Mouse (Mus musculus) neural tube, embryonic 11.5 days (tissue): ENCODE measurements around the gene Fam181b. TPM values are rescaled to one million over a fixed set of nuclear protein-coding genes. Genes with fewer than 3 reads are reported as not detected.

Experiments used
- ATAC-seq: fragments of 200-750 bp; cut with Nextera tagmentation; 2 replicates; pipeline ENCODE4 v1.8.0; 2017; ENCODE audit warnings: moderate number of reproducible peaks, mild to moderate bottlenecking, moderate TSS enrichment, moderate library complexity; ENCODE audit not compliant: insufficient read depth, low FRiP score, low TSS enrichment
- DNase-seq: peaks from one replicate; pipeline ENCODE4 v3.0.0-alpha.2; 2015; ENCODE audit warnings: low spot score
- H3K27ac ChIP-seq: fragments of 300-500 bp; sonication (generic); 2 replicates; pipeline ENCODE4 v1.5.1; 2014; ENCODE audit warnings: low read depth, mild to moderate bottlenecking, low read length
- H3K27me3 ChIP-seq: fragments of 300-500 bp; sonication (generic); 2 replicates; pipeline ENCODE4 v1.6.1; 2014; ENCODE audit warnings: mild to moderate bottlenecking, low read length, mixed read lengths; ENCODE audit not compliant: control insufficient read depth, insufficient read depth
- H3K36me3 ChIP-seq: fragments of 300-500 bp; sonication (generic); 2 replicates; pipeline ENCODE4 v1.6.1; 2014; ENCODE audit warnings: mild to moderate bottlenecking, low read length, moderate library complexity, mixed read lengths; ENCODE audit not compliant: control insufficient read depth, insufficient read depth
- H3K4me1 ChIP-seq: fragments of 300-500 bp; sonication (generic); 2 replicates; pipeline ENCODE4 v1.6.1; 2014; ENCODE audit warnings: low read length, mixed read lengths; ENCODE audit not compliant: control insufficient read depth, insufficient read depth
- H3K4me2 ChIP-seq: fragments of 300-500 bp; sonication (generic); 2 replicates; pipeline ENCODE4 v1.6.1; 2014; ENCODE audit warnings: low read depth, mild to moderate bottlenecking, moderate library complexity
- H3K4me3 ChIP-seq: fragments of 300-500 bp; sonication (generic); 2 replicates; pipeline ENCODE4 v1.5.1; 2014; ENCODE audit warnings: low read depth, low read length
- H3K9ac ChIP-seq: fragments of 300-500 bp; sonication (generic); 2 replicates; pipeline ENCODE4 v1.6.1; 2014; ENCODE audit warnings: mild to moderate bottlenecking, low read length
- H3K9me3 ChIP-seq: fragments of 300-500 bp; sonication (generic); 2 replicates; pipeline ENCODE4 v1.6.1; 2016; ENCODE audit warnings: low read length; ENCODE audit not compliant: control insufficient read depth
- WGBS: fragments of 180-500 bp; shearing (Covaris S2); extraction: QIAGEN DNeasy Blood & Tissue Kit; methylation state at CpG from one replicate; pipeline ENCODE4 v1.1.7; 2014; 5-methylcytosine and 5-hydroxymethylcytosine counted together
- polyA plus RNA-seq: library from polyadenylated mRNA; unstranded; fragments of >200 nt; fragmentation: Nextera tagmentation; extraction: Ambion mirVana; gene quantifications from 2 replicates; pipeline ENCODE4 v1.2.1, GENCODE M21; 2014

Gene Fam181b
- 56.0 and 62.8 TPM in 2 replicates for polyA plus RNA-seq

DNA sequence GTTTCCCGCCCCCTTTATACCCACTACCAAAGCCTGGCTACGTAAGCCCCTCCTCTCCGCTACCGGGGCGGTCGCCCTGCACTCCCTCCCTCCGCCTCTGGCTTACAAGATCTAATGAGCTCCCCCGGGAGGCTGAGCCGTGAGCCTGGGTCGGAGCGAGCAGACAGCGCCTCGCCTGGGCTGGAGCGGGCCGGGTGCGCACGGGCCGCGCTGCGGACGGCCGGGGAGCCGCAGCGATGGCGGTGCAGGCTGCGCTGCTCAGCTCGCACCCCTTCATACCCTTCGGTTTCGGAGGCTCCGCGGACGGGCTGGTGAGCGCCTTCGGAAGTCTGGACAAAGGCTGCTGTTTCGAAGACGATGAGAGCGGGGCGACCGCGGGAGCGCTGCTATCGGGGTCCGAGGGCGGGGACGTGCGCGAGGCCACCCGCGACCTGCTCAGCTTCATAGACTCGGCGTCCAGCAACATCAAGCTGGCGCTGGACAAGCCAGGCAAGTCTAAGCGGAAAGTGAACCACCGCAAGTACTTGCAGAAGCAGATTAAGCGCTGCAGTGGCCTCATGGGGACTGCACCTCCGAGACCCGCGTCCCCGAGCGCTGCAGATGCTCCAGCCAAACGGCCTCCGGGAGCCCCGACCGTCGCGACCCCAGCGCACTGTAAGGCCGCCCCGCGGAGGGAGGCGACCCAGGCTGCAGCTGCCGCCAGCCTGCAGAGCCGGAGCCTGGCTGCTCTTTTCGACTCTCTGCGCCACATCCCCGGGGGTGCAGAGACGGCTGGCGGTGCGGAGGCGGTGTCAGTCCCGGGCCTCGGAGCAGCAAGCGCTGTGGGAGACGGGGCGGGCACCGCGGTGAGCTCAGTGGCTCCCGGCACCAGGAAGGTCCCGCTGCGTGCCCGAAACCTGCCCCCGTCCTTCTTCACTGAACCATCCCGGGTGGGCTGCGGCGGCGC lies at the start of gene Fam181b:
Gene Fam181b, plus strand, starts transcription at position 81 of the 946 bp plus-strand sequence.
- Histone ChIP-seq H3K27me3 (no peaks in the 10 kb centered on the region), H3K4me2 (peak within 1 kb of the TSS; percentile 71), H3K9ac (peak within 1 kb of the TSS; percentile 88), H3K4me1 (peaks cover 4% of the 10 kb centered on the region; the same call in 1 of the 2 replicates), H3K27ac (peak within 1 kb of the TSS; percentile 78), H3K9me3 (no peaks in the 10 kb centered on the region), H3K36me3 (no peaks in the 10 kb centered on the region), H3K4me3 (peak within 1 kb of the TSS; percentile 89)
- under 1% methylated on average over 95 of the region's 96 CpGs for WGBS
- DNase-seq: peak; percentile 93
- peak; percentile 93 for ATAC-seq

GRCm38 (mm10) chr7:93037763-93038471 lies 41.7 kb upstream of the Fam181b start:
- Histone ChIP-seq H3K9ac (no peak overlapping the region), H3K27me3 (no peaks in the 10 kb centered on the region), H3K36me3 (no peaks in the 10 kb centered on the region), H3K27ac (peak overlapping the region; percentile 14), H3K4me1 (no peaks in the 10 kb centered on the region), H3K9me3 (no peaks in the 10 kb centered on the region), H3K4me2 (no peak overlapping the region), H3K4me3 (no peak overlapping the region)
- DNase-seq: peak; percentile 56
- 13% methylated on average over 5 of the region's 5 CpGs for WGBS
- peak; percentile 88 for ATAC-seq

DNA sequence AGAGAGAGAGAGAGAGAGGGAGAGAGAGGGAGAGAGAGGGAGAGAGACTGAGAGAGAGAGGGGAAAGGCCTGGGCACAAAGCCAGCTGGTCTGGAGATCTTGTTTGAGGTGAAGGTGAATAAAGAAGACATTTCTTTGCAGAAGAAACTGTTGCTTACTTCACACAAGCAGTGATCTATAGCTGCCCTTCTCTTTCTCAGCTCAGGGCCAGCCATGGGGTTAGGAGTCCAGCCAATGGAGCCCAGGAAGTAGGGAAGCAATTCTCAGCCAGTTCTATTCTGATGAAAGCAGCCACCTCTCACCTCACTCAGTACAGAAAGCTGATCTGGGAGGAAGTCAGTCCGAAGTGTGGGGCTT lies 41.2 kb upstream of the Fam181b start:
- Histone ChIP-seq H3K27me3 (no peaks in the 10 kb centered on the region), H3K9ac (no peak overlapping the region), H3K9me3 (no peaks in the 10 kb centered on the region), H3K4me2 (no peak overlapping the region), H3K4me3 (no peak overlapping the region), H3K36me3 (no peaks in the 10 kb centered on the region), H3K4me1 (no peaks in the 10 kb centered on the region), H3K27ac (peak overlapping the region; percentile 39; the same call in 1 of the 2 replicates)
- DNase-seq: no peak
- ATAC-seq: peak; percentile 46
- WGBS: 18% methylated on average over 1 of the region's 1 CpGs

DNA sequence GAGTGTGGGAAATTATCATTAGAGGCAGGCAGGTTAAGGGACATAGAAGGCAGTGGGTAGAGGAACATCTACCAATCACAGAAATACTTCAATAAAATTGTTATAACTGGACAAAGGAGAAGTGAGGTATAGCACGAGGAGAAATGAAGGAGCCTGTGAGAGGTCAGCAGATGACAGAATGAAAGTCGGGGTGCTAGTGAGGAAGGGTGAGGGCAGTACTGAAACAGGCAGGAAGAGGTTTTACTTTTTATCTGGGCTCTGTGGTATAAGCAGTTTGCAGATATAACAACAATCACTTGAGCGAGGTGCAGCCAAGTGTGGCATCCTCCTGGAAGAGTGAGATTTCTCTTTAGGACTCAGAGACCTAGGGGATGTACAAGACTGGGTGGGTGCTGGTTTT lies 40.1 kb upstream of the Fam181b start:
- Histone ChIP-seq H3K4me3 (no peak overlapping the region), H3K9me3 (no peaks in the 10 kb centered on the region), H3K36me3 (no peaks in the 10 kb centered on the region), H3K27me3 (no peaks in the 10 kb centered on the region), H3K4me1 (no peaks in the 10 kb centered on the region), H3K27ac (no peak overlapping the region), H3K9ac (no peak overlapping the region), H3K4me2 (no peak overlapping the region)
- 87% methylated on average over 3 of the region's 3 CpGs for WGBS
- DNase-seq: no peak
- no peak for ATAC-seq

DNA sequence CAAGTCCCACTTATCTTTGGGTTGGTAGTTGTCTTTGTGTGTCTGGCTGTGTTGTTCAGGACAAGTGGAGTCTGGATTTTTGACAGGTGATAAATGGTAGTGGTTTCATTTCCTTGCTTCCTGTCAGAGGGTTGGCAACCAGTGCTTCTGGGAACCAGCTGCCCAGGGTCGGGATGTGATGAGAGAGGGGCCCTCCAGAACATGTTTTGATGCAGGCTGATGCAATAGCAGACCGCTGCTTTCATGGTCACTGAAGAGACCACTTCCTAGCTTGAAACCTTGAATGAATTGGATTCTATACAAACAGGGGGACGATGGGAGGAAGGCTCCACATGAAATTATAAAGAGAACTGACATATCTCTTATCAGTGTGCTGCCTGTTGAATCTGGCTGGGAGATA lies 35.3 kb upstream of the Fam181b start:
- no peak overlapping the region for H3K4me3 ChIP-seq
- no peaks in the 10 kb centered on the region for H3K9me3 ChIP-seq
- ATAC-seq (no peak), DNase-seq (no peak)
- no peak overlapping the region for H3K27ac ChIP-seq
- whole genome bisulfite sequencing: 53% methylated on average over 3 of the region's 3 CpGs
- no peaks in the 10 kb centered on the region for H3K27me3 ChIP-seq
- H3K36me3 ChIP-seq: no peaks in the 10 kb centered on the region
- H3K4me1 ChIP-seq: no peaks in the 10 kb centered on the region
- H3K4me2 ChIP-seq: no peak overlapping the region
- H3K9ac ChIP-seq: no peak overlapping the region

- H3K9me3 ChIP-seq: no peaks in the 10 kb centered on the region
- no peak overlapping the region for H3K9ac ChIP-seq
- H3K36me3 ChIP-seq: no peaks in the 10 kb centered on the region
- DNase-seq: no peak
- 90% methylated on average over 1 of the region's 1 CpGs for WGBS
- no peak for ATAC-seq
- H3K4me2 ChIP-seq: no peak overlapping the region
- no peak overlapping the region for H3K4me3 ChIP-seq
- H3K27me3 ChIP-seq: no peaks in the 10 kb centered on the region
- no peaks in the 10 kb centered on the region for H3K4me1 ChIP-seq
- H3K27ac ChIP-seq: no peak overlapping the region
Measured at GRCm38 (mm10) chr7:93044788-93045187, 34.9 kb upstream of the Fam181b start.

DNA sequence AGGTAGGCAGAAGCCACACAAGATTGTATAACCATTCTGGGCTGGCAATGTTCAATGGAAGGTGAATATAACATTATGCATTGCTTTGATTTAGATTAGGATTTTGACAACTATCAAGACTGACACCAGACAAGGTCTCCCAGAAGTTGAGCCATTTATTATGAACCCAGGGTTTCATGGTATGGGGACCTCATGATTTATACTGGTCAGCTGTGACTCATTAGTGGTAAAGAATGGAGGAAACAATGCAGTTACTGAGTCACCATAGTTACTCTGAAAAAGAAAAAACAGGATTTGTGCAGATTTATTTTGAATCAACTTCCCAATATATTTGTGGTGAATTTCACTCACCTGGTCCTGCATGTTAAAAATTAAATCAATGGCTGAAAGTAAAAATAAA lies 18.8 kb upstream of the Fam181b start:
- no peak for ATAC-seq
- no peaks in the 10 kb centered on the region for H3K9me3 ChIP-seq
- H3K36me3 ChIP-seq: no peaks in the 10 kb centered on the region
- no peak for DNase-seq
- no peak overlapping the region for H3K4me3 ChIP-seq
- H3K4me2 ChIP-seq: no peak overlapping the region
- peaks cover 6% of the 10 kb centered on the region for H3K4me1 ChIP-seq
- H3K27me3 ChIP-seq: no peaks in the 10 kb centered on the region
- no peak overlapping the region for H3K27ac ChIP-seq
- no peak overlapping the region for H3K9ac ChIP-seq

- Histone ChIP-seq H3K36me3 (no peaks in the 10 kb centered on the region), H3K27ac (peak overlapping the region; percentile 77; the same call in 1 of the 2 replicates), H3K4me1 (peaks cover 6% of the 10 kb centered on the region), H3K9ac (no peak overlapping the region), H3K4me3 (no peak overlapping the region), H3K4me2 (no peak overlapping the region), H3K27me3 (no peaks in the 10 kb centered on the region), H3K9me3 (no peaks in the 10 kb centered on the region)
- 39% methylated on average over 3 of the region's 3 CpGs for WGBS
- DNase-seq (no peak), ATAC-seq (peak; percentile 54; the same call in 1 of the 2 replicates)
Measured at GRCm38 (mm10) chr7:93061747-93062146, 17.9 kb upstream of the Fam181b start.
